Mouse (Mus musculus) olfactory bulb, adult 2 months (tissue): ENCODE data around the gene Spata2.

Source experiments
- CTCF ChIP-seq: fragments of 200-500 bp; IDR thresholded peaks from 2 replicates; pipeline ENCODE4 v1.5.1; 2012; ENCODE audit warnings: low read depth, mild to moderate bottlenecking, low read length, moderate library complexity; ENCODE audit not compliant: insufficient read depth
- POLR2A ChIP-seq: fragments of 200-500 bp; IDR thresholded peaks from 2 replicates; pipeline ENCODE4 v1.6.1; 2012; ENCODE audit warnings: mild to moderate bottlenecking, low read depth, low read length, moderate library complexity; ENCODE audit not compliant: insufficient read depth

DNA sequence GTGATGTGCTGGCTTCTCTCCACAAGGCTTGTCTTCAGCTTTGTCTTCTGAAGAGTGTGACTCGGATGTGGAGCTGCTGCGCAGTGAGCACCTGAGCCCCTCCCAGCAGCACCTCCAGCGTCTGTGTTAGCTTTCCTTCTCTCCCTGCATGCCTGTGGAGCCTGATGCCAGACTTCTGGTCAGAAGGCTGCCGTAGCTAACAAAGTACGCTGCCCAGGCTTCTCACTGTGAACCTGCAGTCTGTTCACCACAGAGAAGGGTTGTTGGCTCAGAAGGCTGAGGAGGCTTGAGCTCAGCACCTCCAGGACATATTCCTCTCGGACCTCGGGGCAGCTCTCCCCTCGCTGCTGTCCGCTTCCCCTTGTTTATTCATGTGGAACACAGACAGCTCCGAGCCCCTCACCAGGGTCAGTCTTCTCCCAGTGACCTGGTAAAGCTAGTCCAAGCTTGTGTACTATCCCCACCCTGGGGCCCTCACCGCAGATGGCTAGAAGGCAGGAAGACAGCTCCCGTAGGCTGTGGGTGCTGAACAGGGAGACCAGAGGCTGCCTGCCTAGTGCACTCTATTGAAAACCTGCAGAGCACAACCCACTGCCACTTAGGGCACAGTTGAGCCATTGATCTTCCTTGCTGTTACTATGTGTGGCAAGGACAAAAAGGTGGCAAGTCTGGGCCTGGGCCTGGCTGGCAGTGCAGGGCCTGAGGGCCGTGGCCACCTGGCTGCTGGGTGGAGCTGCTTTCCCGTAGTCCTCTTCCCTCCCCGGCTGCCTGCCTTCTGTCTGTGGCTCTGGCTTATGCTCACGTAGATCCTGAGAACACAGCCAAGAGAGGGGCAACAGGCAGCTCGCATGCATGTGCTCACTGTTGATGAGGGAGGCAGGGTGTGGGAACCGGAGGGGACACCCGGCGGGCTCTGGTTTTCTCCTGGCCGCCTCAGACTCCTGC lies 43.1 kb downstream of the Spata2 start:
- TF ChIP-seq POLR2A (no peak), CTCF (no peak)
